Mouse (Mus musculus) layer of hippocampus, postnatal 14 days (tissue): Measurements from ENCODE around the gene Gda. TPM values are rescaled to one million over a fixed set of nuclear protein-coding genes. Genes with fewer than 3 reads are reported as not detected.

Experiments used
- DNase-seq, 2 experiments: peaks; one replicate each; pipeline ENCODE4 v3.0.0; 2021 to 2022; ENCODE audit warnings: low spot score in 2 of 2, mixed read lengths in 1 of 2
- long read RNA-seq, 2 experiments: library from polyadenylated mRNA; stranded (forward); transcript quantifications; one replicate each; pipeline ENCODE4 v2.0.0; 2021
- total RNA-seq, 2 experiments: library from RNA; stranded (reverse); gene quantifications; 2 replicates each; pipeline ENCODE4 v1.2.3; 2021

The Gda gene
- 100 to 1,000 TPM; 137 to 150 TPM for total RNA-seq
- long read RNA-seq, experiment 1, full-length matches to known transcripts: 7 of 21 reads
- long read RNA-seq, experiment 1, partial matches to known transcripts: 0 of 21 reads
- long read RNA-seq, experiment 1, other reads (novel, unspliced or antisense): 14 of 21 reads
- long read RNA-seq, experiment 2, full-length matches to known transcripts: 6 of 19 reads
- long read RNA-seq, experiment 2, partial matches to known transcripts: 2 of 19 reads
- long read RNA-seq, experiment 2, other reads (novel, unspliced or antisense): 11 of 19 reads

GRCm38 (mm10) chr19:21473345-21473744 lies at the start of gene Gda:
TSS of gene Gda (minus strand) at chr19:21473445.
- no peak for DNase-seq

GRCm38 (mm10) chr19:21520280-21520679 lies 47.0 kb upstream of the Gda start:
- no peak for DNase-seq

- peak in 1 of 2 experiments; percentile 31 for DNase-seq
These were observed 36.9 kb upstream of the Gda start for GRCm38 (mm10) chr19:21510116-21510515.

- no peak for DNase-seq
These were observed 34.5 kb upstream of the Gda start for GRCm38 (mm10) chr19:21507561-21508232.

- no peak for DNase-seq
These were observed 33.9 kb upstream of the Gda start for GRCm38 (mm10) chr19:21507133-21507532.

- no peak for DNase-seq
These were observed 31.5 kb upstream of the Gda start for GRCm38 (mm10) chr19:21504716-21505115.

- no peak for DNase-seq
These were observed 26.2 kb upstream of the Gda start for GRCm38 (mm10) chr19:21499394-21499983.

- no peak for DNase-seq
These were observed 22.6 kb upstream of the Gda start for GRCm38 (mm10) chr19:21495817-21496216.

GRCm38 (mm10) chr19:21493807-21494521 lies 20.7 kb upstream of the Gda start:
- no peak for DNase-seq

GRCm38 (mm10) chr19:21491391-21491790 lies 18.1 kb upstream of the Gda start:
- no peak for DNase-seq

- DNase-seq: no peak
These were observed 14.1 kb upstream of the Gda start for GRCm38 (mm10) chr19:21487124-21487944.

- no peak for DNase-seq
These were observed 8.9 kb upstream of the Gda start for GRCm38 (mm10) chr19:21482096-21482495.

GRCm38 (mm10) chr19:21481031-21481430 lies 7.8 kb upstream of the Gda start:
- DNase-seq: no peak

GRCm38 (mm10) chr19:21480053-21480419 lies 6.8 kb upstream of the Gda start:
- DNase-seq: no peak

GRCm38 (mm10) chr19:21479183-21480052 lies 6.2 kb upstream of the Gda start:
- peak; percentile 59 to 65 for DNase-seq

GRCm38 (mm10) chr19:21478538-21478937 lies 5.3 kb upstream of the Gda start:
- no peak for DNase-seq

- no peak for DNase-seq
These were observed 4.5 kb upstream of the Gda start for GRCm38 (mm10) chr19:21477780-21478179.

GRCm38 (mm10) chr19:21476782-21477181 lies 3.5 kb upstream of the Gda start:
- DNase-seq: no peak

- DNase-seq: peak; percentile 74 to 85
These were observed 994 bp downstream of the Gda start for GRCm38 (mm10) chr19:21472121-21472780.
